Mouse (Mus musculus) cerebellum, adult 8-10 months (tissue): ENCODE data around the gene Pnmal2.
"Not testable (repeated sequence)": the region's sequence is repeated elsewhere in the genome, so short reads cannot be mapped to it uniquely, and the experiment has no call there.

ENCODE experiments used
- DNase-seq: peaks from one replicate; pipeline ENCODE4 v3.0.0; 2022

The Pnmal2 gene

DNA sequence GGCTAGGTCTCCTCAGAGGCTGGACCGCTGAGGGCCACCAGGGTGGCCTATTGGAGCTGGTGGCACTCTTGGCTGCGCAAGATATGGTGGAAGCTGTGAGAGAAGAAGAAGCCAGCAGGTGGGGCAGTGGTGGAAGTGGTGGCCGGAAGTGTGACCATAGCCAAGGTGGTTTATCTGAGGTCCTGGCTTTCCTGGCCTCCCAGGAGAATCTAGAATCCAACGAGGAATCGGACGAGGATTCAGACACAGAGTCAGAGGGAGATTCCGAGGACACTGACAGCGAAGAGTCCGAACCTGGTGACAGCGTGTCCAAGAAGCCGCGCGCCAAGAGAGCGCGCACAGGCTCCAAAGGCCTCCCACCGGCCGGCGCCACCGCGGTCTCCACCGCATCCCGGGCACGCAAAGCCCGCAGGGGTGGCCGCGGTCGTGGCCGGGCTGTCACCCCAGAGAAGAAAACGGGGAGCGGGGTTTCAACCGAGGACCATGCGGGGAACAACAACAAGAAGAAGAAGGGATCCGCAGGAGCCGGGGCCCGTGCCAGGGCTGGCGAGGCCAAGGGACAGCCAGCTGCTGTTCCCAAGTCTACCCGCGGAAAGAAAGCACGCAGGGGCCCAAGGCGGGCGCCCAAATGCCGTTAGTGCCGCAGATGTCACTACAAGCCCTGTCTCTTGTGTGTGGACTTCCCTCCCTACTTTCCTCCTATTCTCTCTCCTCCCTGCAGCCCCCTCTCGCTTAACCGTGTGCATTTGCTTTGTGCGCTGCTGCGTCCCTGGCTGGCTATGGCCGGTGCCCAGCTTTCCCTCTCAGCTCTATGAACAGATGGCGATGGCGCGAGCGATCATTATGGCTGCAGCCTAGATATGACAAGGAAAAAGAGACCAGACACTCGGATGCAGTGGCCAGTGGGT, 2.2 kb downstream of the Pnmal2 start:
- DNase-seq, result peak; percentile 74

DNA sequence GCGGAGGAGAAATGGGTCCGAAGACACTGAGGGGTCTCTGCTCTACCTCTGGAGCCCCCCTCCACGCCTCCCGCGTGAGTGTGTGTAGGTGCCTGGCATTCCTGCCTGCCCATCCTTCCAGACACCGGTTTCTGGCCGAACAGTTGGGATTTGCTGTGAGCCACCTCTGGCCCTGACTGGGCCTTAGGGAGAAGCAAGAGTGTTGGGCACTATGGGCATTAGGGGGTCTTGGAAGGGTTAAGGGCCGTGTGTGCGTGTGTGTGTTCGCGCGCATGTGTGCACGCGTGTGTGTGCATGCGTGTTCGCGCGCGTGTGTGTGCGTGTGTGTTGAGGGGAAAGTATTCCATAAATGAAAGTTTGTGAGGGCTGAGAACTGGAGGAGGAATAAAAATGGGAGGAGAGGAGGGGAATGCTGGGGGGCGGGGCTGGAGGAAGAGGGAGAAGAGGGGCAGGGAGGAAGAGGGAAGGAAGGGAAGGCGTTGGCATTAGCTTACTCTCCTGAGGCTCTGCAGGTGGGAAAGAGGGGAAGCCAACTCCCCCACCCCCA, 2.9 kb downstream of the Pnmal2 start:
- no peak for DNase-seq

DNA sequence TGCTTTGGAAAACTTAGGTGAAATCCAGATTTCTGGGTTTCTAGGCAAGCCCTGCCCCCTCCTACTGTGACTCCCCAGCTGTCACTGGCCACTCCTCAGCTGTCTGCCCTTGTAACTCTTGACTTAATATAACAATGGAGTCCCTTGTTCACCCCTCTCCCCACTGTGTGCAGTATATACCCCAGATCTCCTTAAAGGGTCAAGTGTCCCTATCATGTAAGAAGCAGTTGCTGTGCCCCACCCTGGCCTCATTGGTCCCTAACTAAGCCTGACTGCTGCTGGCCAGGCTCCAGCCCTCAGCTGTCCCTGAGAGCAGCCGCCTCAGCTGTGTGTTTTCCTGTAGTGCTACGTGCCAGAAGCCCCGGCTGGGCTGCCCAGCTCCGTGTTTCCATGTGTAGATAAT, 3.5 kb downstream of the Pnmal2 start:
- no peak for DNase-seq

DNA sequence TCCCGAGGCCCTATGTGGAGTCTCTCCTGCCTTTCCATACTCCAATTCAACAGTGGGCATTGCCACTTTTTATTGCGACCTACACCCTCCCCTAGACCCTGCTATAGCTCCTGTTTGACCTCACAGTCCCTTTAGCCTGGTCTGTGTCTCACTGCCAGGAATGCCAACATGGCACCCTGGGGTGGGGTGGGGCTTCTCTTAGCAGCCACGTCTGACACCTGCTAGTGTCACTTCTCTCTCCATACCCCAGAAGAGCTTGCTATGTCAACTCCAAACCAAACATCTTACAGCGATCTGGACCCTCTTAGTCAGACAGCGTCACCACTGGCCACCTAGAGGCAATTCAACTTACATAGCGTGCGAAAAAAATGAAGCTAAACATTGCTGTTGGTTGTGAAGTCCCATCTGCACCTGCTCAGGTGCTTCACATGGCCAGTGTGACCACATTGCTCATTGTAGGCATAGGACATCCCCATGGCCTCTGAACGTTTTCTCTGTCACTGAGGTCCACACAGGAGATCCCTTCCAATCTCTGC, 4.5 kb downstream of the Pnmal2 start:
- DNase-seq, result no peak

DNA sequence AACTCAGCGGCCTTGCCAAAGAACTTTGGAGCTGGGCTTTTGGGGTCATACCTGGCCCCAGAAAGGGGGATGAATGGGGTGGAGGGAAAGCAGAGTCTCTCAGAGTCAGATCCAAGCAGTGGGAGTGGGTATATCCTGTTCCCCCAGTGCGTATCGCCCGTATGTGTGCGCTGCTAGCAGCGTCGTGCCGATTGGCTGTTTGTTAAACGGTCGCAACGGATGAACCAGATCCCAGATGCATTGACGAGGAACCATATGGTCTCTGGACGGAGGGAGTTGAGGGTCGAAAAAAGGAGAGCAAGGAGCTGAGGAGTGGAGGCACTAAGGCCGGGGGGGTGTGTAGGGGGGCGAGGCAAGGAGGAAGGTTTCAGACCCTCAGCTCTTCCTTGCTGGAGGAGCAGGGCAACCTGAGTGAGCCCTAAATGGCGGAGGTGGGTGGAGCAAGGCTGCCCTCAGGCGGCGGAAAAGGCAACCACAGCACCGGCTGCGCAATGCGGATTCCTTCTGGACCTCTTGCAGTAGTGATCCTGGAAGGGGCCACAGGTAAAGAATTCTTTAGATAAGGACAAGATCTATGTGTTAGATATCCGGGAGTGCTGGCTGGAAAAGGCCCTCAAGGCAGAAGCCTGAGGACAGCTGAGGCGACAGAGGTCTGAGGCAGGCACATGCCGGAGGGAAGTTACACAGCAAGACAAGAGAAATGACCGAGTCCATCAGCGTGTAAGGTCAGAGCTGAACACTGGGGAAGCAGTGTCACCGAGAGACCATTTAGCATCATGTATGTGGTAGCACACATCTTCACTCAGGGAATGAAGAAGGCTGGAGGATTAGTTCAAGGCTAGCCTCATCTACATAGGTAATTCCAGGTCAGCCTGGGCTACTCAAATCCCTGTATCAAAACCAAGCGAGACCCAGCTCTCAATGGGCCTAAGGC, 5.7 kb downstream of the Pnmal2 start:
- DNase-seq, result peak; percentile 87

DNA sequence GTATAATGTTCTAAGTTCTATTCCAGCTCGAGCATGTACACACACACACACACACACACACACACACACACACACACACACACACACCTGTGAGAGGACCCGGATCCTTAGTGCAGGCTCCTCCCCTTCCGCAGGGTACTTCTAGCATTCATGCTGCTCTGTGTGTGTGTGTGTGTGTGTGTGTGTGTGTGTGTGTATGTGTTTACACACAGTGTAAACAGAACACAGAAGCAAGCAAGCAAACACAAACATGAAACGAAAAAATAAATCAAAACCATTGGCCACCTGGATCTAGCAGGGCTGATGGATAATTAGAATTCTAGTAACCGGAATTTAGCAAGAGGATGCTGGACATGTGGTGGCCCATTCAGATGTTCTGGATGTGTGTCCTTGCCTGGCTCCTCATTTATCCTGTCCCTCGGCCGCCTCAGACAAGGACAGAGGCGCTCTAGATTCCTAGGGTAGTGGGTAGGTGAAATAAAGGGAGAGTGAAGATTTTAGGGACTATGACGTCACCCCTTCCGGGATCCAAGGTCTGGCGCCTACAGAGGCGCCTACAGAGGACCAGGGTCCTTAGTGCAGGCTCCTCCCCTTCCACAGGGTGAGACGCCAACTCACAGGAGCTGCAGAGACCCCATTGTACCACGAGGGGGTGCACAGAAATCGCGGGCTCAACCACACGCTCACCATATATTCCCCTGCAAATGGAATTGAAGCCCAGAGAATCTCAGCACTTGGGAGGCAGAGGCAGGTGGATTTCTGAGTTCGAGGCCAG, 6.6 kb downstream of the Pnmal2 start:
- peak; percentile 79 for DNase-seq

DNA sequence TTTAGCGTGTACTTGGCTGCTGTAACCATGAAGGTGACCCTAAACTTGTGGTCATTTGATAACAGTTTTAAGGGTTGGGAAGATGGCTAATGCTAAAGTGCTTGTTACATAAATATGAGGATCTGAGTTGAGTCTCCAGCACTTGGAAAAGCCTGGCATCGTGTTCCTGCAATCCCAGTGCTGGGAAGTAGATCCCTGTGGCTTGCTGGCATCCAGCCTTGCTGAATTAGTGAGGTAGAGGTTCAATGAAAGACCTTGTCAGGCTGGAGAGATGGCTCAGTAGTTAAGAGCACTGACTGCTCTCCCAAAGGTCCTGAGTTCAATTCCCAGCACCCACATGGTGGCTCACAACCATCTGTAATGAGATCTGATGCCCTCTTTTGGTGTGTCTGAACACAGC, 9.3 kb downstream of the Pnmal2 start:
- DNase-seq, result not testable (repeated sequence)

DNA sequence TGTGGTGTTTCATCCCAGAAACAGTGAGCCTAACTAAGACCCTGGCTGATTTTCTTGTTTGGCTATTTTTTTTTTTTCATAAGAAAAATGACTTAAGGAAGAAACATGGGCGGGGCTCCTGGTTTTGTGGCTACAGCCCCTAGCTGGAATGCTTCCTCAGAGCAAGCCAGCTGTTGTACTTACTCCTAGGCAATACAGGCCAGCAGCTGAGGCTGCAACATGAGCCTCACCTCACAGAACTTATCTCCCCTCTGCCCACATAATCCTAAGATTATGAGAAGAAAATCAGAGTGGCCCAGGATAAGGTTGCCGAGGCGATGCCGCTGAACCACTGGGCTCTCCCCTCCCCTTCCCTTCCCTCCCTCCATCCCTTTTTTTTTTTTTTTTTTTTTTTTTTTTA, 11.2 kb downstream of the Pnmal2 start:
- DNase-seq, result no peak

DNA sequence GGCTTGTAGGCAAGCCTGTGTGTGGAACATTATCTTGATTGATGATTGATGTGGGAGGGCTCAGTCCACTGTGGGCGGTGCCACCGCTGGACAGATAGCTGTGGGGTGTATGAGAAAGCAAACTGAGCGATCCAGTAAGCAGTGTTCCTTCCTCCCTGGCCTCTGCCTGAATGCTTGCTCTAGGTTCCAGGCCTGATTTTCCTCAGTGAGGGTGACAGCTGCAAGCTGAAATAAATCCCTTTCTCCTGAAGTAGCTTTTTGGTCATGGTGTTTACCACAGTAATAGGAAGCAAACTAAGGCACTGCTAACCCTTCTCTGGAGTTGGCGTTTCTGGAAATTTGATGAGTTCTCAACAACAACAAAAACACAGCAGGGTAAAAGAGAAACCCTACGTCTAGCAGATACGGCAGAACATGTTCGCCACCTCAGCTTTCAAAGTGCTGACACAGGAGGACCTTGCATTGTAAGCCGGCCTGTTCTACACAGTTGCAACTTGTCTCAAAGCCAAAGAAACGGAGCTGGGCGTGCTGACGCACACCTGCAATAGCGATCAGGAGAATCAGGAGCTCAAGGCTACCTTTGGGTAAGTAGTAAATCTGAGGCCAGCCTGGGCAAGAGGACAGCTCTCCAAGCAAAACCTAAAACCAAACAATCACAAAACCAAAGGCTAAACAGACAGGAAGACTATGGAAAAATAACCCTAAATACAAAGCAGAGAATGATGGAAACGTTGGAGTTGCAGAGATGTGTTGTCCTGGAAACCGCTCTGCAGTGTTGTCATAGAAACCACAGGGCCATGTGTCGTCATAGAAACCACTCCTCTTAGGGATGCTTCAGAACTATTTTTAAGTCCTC, 12.2 kb downstream of the Pnmal2 start:
- DNase-seq, result no peak

DNA sequence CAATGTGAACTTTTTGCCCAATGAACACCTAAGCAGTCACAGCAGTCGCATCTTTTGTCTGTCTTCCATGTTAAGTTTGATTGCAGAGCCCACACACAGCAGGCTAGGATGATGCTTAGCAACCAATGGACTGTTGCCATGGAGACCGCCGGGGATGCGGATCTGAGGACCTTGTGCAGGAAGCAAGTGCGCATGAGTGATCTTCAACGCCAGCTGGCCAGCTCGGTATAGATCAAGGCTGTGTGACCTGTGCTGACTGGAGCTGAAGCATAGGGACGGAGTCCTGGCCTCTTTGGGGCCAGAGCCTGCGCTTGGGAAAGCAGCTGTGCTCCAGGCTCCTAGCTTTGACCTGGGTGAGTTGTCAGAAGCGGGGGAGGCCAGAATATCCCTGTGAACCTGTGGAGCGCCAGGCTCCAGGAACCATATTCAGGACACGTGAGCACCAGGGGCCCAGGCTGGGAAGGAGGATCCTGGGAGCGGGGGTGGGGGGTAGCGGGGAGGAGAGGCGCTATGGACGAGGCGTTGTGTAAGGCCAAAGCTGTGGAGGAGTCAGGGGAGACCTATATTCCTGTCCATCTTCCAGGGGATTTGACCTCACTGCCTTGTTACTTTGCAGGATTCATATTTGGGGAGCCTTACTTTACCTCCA, 15.2 kb downstream of the Pnmal2 start, which contains the start of gene Pnmal1:
Pnmal1 (plus strand) TSS at position 141 of the 649 bp plus-strand sequence.
- DNase-seq, result peak; percentile 82

DNA sequence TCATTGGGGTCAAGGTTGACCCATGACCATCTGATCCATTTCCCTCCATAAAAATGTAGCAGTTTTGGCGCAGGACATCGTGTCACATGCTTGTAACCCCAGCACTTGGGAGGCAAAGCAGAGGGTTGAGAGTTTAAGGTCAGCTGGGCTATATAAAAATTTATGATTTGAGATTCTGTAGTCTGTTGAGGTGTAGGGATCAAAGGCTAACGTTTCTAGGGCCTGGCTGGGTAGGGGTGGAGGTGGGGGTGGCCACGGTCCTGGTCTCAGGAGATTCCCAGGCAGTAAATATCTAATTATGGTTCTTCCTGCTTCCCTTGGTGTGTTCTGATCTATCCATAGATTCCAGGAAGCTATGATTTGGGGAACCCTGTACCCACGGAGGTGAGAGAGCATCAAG, 17.2 kb downstream of the Pnmal2 start:
- no peak for DNase-seq

DNA sequence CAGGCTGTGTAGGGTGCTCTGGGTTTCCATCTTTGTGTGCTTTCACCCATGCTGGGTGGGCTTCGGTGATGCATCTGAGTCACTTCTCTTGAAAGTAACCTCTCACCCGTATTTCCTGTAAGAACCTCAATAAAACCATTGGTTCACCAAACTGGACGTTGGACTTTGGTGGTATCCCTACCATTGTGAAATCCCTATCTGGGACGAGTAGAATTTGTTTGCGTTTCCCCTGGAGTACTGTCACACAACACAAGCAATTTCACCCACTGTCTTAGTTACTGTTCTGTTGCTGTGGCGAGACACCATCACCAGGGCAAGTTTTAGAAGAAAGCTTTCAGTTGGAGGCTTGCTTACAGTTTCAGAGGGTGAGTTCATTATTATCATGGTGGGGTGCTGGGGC, 23.9 kb downstream of the Pnmal2 start:
- no peak for DNase-seq

DNA sequence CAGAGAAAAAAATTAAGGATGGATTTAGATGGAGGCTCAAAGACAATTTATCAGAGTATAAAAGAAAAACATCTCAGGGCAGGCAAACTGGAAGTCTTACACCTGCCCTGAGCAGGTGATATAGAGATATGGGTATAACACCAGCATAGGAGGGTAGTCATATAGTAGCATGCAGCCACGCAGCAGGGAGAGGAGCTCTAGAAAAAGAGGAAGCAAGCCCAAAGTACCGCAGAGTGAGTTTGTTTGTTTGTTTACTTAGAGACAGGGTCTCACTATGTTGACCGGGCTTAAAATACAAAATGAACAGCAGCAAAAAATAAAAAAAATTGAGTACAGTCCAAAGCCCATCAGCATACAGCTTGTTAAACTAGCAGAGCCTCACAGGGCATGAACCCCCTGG, 26.7 kb downstream of the Pnmal2 start:
- DNase-seq, result no peak

DNA sequence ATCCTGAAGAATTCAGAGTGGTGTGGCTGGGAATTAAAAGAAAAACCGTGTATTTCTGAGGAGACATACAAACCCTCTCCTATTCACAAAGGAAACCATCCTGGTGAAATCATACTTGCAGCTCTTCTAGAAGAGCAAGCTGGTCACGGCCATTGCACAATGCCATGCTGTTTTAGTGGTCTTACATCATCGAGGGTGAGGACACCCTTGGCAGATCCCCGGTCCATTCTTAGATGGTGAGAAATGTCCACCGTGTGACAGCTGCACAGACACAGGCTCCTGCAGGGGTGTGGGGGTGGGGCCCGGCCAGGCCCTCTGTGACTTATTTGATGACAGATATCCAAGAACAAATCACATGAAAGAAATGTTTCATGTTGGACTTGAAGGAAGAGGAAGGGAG, 29.5 kb downstream of the Pnmal2 start:
- DNase-seq, result no peak

DNA sequence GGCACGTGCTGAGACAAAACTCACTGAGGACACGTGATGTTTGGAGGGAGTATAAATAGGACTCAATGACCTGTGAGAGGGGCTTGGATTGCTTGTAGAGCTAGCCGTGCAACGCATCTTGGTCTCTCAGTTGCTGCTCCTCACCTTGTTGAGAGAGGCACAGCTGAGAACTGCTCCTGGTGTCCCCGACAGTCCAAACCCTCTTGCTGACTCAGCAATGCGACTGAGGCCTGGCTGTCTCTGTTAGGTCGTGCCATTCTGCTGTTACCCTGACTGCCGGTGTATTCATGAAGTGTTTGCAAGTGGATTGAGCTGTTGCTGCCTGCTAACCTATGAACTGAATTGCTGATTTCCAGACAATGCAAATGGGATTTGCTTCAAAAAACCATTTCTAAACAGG, 31.8 kb downstream of the Pnmal2 start:
- DNase-seq, result no peak

DNA sequence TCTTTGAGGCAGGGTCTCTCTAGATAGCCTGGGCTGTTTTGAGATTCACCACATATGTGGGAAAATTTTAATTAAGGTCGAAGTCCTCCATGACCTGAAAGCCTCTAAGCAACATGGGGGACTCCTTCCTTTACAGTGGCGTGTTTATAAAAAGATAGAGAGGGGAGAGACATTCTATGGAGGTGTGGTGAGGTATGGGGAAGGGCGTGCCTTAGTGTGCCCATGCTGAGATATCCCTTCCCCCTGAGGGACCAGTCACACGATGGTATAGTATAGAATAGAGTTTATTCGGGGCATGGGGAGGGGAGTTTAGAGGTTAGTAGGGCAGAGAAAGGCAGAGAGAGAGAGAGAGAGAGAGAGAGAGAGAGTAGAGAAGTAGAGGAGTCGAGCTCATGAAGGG, 33.7 kb downstream of the Pnmal2 start:
- DNase-seq, result no peak

DNA sequence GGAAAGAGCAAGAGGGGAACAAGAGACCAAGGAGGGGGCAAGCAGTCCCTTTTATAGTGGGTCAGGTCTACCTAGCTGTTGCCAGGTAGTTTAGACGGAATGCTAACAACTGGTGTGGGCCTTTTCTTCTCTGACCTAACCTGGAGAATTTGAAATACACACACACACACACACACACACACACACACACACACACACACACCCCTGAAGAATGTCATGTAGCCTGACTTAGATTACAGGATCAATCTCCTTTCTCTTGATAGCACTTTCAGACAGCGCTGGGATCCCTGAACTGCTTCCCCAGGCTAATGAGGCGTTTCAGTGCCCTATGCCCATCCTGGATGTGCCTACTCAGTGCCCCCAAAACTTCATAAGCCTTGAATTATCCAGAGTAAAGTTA, 34.1 kb downstream of the Pnmal2 start:
- no peak for DNase-seq

DNA sequence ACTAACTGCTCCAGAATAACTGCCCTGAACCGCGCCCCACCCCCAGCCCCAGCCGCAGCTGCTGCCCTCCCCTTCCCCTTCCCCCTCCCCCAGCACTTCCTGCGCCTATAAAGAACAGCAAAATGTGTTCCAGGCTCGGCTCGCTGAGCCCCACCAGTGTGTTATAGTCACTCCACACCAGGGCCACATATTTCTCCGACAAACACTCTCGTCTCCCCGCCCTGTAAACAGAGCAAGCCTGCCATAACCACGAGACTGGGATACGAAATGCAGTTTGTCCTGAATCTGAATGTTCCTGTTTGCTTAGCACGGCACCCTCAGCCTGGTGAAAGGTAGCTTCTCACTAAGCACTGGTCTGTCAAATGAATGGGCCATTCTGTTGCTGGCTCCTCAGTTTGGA, 35.9 kb downstream of the Pnmal2 start:
- no peak for DNase-seq

DNA sequence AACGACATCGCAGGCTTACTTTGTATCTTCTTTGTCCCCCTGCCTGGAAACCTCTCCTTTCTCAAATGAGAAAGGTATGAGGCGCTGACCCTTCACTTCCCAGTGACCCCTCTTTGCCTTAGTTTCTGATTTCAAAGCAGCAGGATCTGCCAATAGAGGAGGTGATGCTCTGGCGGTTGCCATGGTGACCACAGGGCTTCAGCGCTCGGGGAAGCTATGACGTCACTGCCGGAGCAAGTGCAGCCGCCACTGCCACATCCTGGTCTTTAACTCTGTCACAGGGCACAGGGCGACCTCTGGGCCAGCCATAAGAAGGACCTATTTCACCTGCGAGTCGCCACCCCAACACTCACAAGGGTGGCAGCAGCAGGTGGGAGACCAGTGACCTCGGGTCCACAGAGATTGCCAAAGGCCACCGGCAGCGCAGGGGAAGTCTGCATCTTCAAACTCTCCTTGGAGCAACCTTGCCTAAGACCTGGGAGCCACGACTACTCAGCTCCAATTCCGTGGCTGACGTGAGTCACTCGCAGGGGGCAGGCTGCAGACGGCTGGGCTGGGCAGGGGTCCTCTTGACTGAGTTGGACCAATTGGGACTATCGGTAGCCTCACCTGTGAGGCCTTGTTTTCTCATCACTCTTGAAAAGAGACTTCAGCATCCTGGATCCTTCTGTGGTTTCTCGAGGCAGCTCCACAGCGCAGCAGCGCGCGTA, 38.5 kb downstream of the Pnmal2 start, which contains the start of gene Gm42372:
Gm42372 (plus strand) TSS at position 228 of the 710 bp plus-strand sequence.
- peak; percentile 86 for DNase-seq

DNA sequence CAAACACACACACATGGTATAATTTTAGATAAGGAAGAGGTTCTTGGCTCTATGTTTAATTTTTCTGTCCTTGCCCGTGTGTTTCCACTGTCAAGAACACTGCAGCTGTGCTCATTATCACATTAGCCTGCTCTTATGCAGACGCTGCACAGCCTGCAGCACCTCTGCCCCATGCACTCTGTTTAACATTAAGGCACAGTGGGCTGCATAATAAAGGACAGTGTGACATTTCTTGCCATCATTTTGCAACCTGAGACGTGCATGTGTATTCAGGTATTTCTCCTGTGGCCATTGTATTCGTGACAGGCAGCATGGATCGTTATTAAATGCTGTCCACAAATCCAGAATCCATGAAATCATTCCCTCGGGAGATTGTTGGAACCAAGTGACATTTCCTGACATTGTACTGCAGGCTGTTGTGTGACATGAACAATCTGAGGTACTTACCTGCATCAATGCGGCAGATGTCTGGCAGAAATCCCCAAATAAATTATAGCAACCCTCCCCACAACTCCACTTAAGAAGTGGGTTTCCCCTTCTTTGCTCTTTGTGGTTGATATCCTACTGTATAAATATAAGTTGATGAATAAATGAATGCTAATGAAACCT, 43.2 kb downstream of the Pnmal2 start:
- no peak for DNase-seq
